Mouse (Mus musculus): ENCODE measurements around the gene Kcnip3. TPM values are rescaled to one million over a fixed set of nuclear protein-coding genes. Genes with fewer than 3 reads are reported as not detected.
A peak's percentile ranks its signal among the peaks of the same experiment; 100 is the strongest.

Kcnip3 gene
- polyA plus RNA-seq (2012; rRNA removed), result 109 and 110 TPM in 2 replicates

DNA sequence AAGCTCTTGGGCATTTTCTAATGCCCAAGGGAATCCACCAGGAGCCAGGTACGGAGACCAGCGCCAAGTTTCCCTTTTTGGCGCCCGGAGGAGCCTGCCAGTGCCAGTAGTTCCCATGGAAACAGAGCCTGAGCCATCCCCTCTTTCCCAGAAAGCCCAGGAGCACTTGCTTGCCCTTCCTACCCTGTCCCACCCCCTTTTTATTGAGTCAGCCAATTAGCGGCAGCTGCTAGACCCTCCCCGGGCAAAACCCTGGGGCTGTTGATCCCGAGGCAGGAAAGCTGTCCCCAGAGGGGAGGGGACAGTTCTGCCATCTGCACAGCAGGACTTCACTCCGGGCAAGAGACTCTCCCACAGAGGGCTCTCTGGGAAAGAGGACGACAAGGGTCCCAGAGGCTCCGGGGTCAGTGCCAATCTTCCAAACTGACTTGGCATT lies at the start of gene Kcnip3:
Gene Kcnip3 (minus strand): TSS at position 89 of the 436 bp plus-strand sequence.
- Histone ChIP-seq H3K4me1 (ENCODE audit: control insufficient read depth, insufficient read depth, low read length) (peaks cover 2% of the 10 kb centered on the region), H3K4me3 (ENCODE audit: insufficient read depth, low read length) (peak within 1 kb of the TSS; percentile 83)
- TF ChIP-seq POLR2A (IDR thresholded peaks at IDR 0.05; ENCODE audit: extremely low read depth, insufficient read depth, low read length) (no peak), CTCF (IDR thresholded peaks at IDR 0.05; ENCODE audit: extremely low read depth, insufficient read depth, low read length) (no peak)

DNA sequence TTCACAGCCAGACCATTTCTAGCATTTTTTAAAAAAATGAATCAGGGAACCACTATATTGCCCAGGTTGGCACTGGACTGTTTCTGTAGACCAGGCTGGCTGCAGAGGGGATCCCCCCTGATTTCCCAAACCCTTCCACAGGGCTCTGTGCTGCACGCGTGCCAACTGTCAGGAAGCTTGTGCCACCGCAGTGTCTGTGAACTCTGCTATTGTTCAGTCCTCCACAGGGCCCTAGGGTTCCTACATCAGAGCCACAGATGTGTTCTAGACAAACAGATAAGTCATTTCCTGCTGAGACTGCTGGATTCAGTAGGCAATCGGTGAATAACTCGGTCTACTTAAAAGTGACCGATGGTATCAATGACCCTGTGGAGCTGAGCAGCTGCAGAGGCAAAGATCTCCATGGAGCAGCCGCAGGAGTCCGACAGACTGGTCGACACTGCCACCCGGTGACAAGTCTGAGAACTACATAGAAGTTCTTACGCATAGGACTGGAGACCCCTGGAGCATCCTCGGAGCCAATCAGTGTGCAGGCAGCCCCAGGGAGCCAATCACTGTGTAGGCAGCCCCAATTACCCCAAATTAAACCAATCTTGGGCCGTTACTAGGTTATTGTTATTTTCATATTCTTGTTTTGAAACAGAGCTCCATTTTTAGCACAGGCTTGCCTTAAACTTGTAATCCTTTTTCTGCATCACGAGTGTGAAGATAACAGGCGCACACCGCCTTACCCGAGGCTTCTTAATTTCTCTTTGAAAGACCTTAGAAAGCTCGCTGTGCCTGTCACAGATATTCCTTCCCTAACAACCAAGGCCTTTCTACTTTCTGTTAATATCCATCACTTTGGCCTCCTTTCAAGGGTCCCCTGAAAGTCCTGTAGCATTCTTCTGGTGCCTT lies 37.4 kb upstream of the Kcnip3 start:
- H3K4me1 ChIP-seq (ENCODE audit: control insufficient read depth, insufficient read depth, low read length), result no peaks in the 10 kb centered on the region
- no peak overlapping the region; the same call in 1 of the 2 replicates for H3K4me3 ChIP-seq (ENCODE audit: insufficient read depth, low read length)
- H3K27ac ChIP-seq (ENCODE audit: insufficient read depth, low read length), result no peak overlapping the region
- TF ChIP-seq POLR2A (IDR thresholded peaks at IDR 0.05; ENCODE audit: extremely low read depth, insufficient read depth, low read length) (no peak), CTCF (IDR thresholded peaks at IDR 0.05; ENCODE audit: extremely low read depth, insufficient read depth, low read length) (peak; percentile 94)

More for the DNA sequence above, at the start of gene Kcnip3:
- peak within 1 kb of the TSS; percentile 81 for H3K27ac ChIP-seq (ENCODE audit: insufficient read depth, low read length)

DNA sequence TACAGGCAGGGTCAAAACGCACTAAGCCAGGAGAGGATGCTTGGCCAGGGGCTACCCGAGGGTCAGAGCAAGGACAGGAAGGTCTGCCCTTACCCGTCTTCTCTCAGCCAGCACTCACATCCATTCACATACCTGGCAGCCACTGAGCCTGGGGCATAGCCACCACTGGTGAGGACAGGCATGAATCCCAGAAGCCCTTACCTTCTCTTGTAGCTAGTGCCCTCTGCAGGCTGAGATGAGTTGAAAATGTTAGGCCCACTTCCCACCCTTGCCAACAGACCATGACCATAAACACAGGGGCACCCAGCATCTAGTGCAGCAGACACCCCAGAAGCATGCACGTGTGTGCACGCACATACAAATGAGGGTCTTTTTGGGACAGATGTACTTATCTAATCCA lies 29.2 kb upstream of the Kcnip3 start:
- no peaks in the 10 kb centered on the region for H3K4me1 ChIP-seq (ENCODE audit: control insufficient read depth, insufficient read depth, low read length)
- no peak overlapping the region for H3K4me3 ChIP-seq (ENCODE audit: insufficient read depth, low read length)
- no peak for TF ChIP-seq POLR2A (IDR thresholded peaks at IDR 0.05; ENCODE audit: extremely low read depth, insufficient read depth, low read length)
- peak; percentile 78 for TF ChIP-seq CTCF (IDR thresholded peaks at IDR 0.05; ENCODE audit: extremely low read depth, insufficient read depth, low read length)
- H3K27ac ChIP-seq (ENCODE audit: insufficient read depth, low read length), result no peak overlapping the region

DNA sequence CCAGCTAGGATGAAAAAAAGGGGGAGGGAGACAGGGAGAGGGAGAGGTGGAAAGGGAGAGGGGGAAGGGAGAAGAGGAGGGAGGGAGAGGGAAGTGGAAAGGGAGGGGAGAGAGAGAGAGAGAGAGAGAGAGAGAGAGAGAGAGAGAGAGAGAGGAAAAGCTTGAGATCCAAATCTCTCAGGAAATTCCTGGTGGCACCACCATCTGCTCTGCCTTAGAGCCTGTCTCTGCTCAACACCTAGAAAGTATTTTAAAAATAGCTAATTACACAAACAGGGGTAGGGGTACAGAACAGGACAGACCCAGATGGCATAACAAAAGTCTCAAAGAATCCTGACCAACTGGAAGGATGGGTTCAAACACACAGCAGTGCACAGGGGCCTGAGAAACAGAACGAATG lies 28.6 kb upstream of the Kcnip3 start:
- H3K4me1 ChIP-seq (ENCODE audit: control insufficient read depth, insufficient read depth, low read length), result no peaks in the 10 kb centered on the region

DNA sequence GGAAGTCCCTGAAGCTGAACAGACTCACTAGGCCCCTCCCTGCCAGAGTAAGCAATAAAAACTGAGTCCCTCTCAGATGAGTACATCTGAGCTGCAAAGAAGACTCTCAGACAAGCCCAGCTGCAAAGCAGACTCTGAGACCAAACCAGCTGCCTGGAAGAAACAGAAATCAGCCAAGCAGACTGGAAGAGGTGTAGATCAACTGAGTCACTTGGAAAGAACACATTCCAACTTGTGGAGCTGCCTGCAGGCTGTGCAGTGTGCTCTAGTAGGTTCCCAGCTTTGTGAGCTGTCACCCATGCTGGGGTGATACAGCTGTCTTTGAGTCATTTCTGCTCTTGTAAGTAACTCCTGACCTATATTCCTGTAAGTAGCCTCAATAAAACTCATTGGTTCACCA lies 27.8 kb upstream of the Kcnip3 start:
- no peak for TF ChIP-seq CTCF (IDR thresholded peaks at IDR 0.05; ENCODE audit: extremely low read depth, insufficient read depth, low read length)
- TF ChIP-seq POLR2A (IDR thresholded peaks at IDR 0.05; ENCODE audit: extremely low read depth, insufficient read depth, low read length), result no peak
- H3K4me1 ChIP-seq (ENCODE audit: control insufficient read depth, insufficient read depth, low read length), result no peaks in the 10 kb centered on the region
- no peak overlapping the region for H3K27ac ChIP-seq (ENCODE audit: insufficient read depth, low read length)
- H3K4me3 ChIP-seq (ENCODE audit: insufficient read depth, low read length), result no peak overlapping the region

More for the DNA sequence above, 28.6 kb upstream of the Kcnip3 start:
- TF ChIP-seq POLR2A (IDR thresholded peaks at IDR 0.05; ENCODE audit: extremely low read depth, insufficient read depth, low read length), result no peak
- TF ChIP-seq CTCF (IDR thresholded peaks at IDR 0.05; ENCODE audit: extremely low read depth, insufficient read depth, low read length), result no peak
- no peak overlapping the region for H3K4me3 ChIP-seq (ENCODE audit: insufficient read depth, low read length)
- no peak overlapping the region for H3K27ac ChIP-seq (ENCODE audit: insufficient read depth, low read length)

DNA sequence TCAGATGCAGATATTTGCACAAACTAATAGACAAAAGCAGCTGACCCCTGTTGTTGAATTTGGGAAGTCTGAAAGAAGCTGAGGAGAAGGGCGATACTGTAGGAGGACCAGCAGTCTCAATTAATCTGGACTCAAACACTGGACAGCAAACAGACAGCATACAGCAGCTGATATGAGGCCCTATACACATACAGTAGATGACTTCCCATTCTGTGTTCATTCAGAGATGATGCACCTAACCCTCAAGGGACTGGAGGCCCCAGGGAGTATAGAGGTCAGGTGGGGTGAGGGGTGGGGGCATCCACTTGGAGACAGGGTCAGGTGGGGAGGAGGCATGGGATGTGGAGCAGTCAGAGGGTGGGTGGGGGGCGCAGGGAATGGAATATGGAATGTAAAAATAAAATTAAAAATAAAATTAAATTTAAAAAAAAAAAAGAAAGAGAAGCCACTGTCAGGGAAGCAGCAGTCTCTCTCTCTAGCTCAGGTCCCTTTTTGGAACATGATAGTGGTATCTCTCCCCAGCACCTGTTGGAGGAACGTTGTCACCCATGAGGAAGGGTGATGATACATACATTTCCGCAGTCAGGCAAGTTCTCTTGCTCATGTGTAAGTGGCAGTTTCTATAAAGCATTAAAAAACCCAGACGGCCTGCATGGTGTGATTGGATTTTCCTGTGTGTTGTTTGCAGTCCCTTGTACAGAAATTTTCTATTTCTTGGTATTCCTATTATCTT lies 26.6 kb upstream of the Kcnip3 start:
- TF ChIP-seq POLR2A (IDR thresholded peaks at IDR 0.05; ENCODE audit: extremely low read depth, insufficient read depth, low read length) (no peak), CTCF (IDR thresholded peaks at IDR 0.05; ENCODE audit: extremely low read depth, insufficient read depth, low read length) (no peak)

DNA sequence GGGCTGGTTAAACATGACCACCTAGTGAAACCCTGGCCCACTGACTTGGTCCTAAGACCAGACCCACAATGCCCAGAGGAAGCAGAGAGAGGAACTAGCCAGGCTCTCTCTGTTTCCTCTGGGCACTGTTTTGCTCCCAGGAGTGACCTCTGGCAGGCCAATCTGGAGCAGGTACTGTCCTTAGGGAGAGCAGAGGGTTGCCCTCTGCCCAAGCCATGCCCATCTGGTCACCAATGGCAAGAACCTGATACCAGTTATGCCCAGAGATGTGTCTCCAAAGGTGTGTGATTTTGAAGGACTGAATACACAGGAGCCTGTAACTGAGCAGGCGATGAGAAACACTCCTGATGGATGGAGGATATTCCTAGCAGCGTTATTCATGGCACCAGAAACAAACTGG lies 19.8 kb upstream of the Kcnip3 start:
- Histone ChIP-seq H3K27ac (ENCODE audit: insufficient read depth, low read length) (no peak overlapping the region), H3K4me1 (ENCODE audit: control insufficient read depth, insufficient read depth, low read length) (peaks cover 4% of the 10 kb centered on the region; the same call in 1 of the 2 replicates), H3K4me3 (ENCODE audit: insufficient read depth, low read length) (no peak overlapping the region)
- TF ChIP-seq POLR2A (IDR thresholded peaks at IDR 0.05; ENCODE audit: extremely low read depth, insufficient read depth, low read length), result no peak
- no peak for TF ChIP-seq CTCF (IDR thresholded peaks at IDR 0.05; ENCODE audit: extremely low read depth, insufficient read depth, low read length)

More for the DNA sequence above, 26.6 kb upstream of the Kcnip3 start:
- Histone ChIP-seq H3K4me3 (ENCODE audit: insufficient read depth, low read length) (no peak overlapping the region), H3K4me1 (ENCODE audit: control insufficient read depth, insufficient read depth, low read length) (no peaks in the 10 kb centered on the region), H3K27ac (ENCODE audit: insufficient read depth, low read length) (no peak overlapping the region)

DNA sequence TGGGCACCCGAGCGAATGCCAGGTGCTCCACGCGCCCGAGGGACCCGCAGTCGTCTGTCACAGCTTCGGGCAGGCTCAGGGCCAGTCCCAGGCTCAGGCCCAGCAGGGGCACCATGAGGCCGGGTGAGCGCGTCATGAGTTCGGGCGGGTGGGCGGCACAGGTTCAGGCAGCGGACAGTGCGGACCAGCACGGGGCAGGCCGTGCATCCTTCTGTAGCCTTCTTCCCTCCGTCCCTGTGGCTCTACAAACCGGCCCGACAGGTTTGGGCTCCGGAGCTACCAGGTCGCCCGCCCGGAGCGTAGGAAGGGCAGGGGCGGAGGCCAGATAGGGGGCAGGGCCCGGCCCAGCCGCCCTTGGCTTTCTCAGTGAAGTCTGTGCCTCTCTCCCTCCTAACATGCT lies 19.3 kb upstream of the Kcnip3 start, which contains the start of gene Prom2:
Gene Prom2 (minus strand): TSS at position 283 of the 400 bp plus-strand sequence.
- Histone ChIP-seq H3K4me3 (ENCODE audit: insufficient read depth, low read length) (no peak within 1 kb of the TSS), H3K27ac (ENCODE audit: insufficient read depth, low read length) (no peak within 1 kb of the TSS), H3K4me1 (ENCODE audit: control insufficient read depth, insufficient read depth, low read length) (peaks cover 4% of the 10 kb centered on the region; the same call in 1 of the 2 replicates)
- TF ChIP-seq CTCF (IDR thresholded peaks at IDR 0.05; ENCODE audit: extremely low read depth, insufficient read depth, low read length), result no peak
- no peak for TF ChIP-seq POLR2A (IDR thresholded peaks at IDR 0.05; ENCODE audit: extremely low read depth, insufficient read depth, low read length)

DNA sequence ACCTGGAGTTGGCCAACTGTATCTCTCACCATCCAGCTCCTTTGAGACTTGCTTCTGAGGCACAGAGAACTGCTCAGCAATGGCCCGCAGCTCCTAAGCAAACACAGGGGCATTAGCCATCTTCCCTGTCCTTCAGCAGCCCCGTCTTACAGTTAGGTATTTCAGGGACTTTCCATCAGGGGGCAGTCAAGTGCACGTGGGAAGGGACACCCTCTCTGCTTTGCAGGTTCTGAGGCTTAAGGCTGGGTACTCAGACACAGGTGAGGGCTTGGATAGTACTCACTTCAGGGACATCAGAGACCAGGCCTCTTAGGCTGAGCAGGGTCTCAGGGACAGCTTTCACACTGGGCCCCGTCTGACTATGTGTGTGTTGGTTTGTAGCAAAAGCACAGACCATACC lies 17.6 kb upstream of the Kcnip3 start:
- Histone ChIP-seq H3K4me3 (ENCODE audit: insufficient read depth, low read length) (no peak overlapping the region), H3K4me1 (ENCODE audit: control insufficient read depth, insufficient read depth, low read length) (peaks cover 4% of the 10 kb centered on the region; the same call in 1 of the 2 replicates), H3K27ac (ENCODE audit: insufficient read depth, low read length) (no peak overlapping the region)
- no peak for TF ChIP-seq POLR2A (IDR thresholded peaks at IDR 0.05; ENCODE audit: extremely low read depth, insufficient read depth, low read length)
- peak; percentile 61 for TF ChIP-seq CTCF (IDR thresholded peaks at IDR 0.05; ENCODE audit: extremely low read depth, insufficient read depth, low read length)

All from cortical plate, adult 2 months (tissue).